Mouse (Mus musculus): ENCODE measurements around the gene Mkks. TPM values are rescaled to one million over a fixed set of nuclear protein-coding genes. Genes with fewer than 3 reads are reported as not detected.

Mkks gene
- polyA plus RNA-seq, 1 experiment from 2014 or later: 16.5 TPM

Other genes with a start within 250 kb of the Mkks start
- gene Snap25, start 177.9 kb downstream of the Mkks start, polyA plus RNA-seq (2014; fragmentation: Nextera tagmentation; extraction: Ambion mirVana): 65.9 and 69.6 TPM in 2 replicates
- 30.4 and 31.2 TPM in 2 replicates for gene AL731706.2, start 5.7 kb downstream of the Mkks start, polyA plus RNA-seq (2014; fragmentation: Nextera tagmentation; extraction: Ambion mirVana)
- 8.7 and 9.4 TPM in 2 replicates for gene Slx4ip, start 171 bp downstream of the Mkks start, polyA plus RNA-seq (2014; fragmentation: Nextera tagmentation; extraction: Ambion mirVana)
- 26.0 and 26.3 TPM in 2 replicates for gene AL731706.1, start within 50 bp of the Mkks start, polyA plus RNA-seq (2014; fragmentation: Nextera tagmentation; extraction: Ambion mirVana)
- gene Jag1, start 225.3 kb upstream of the Mkks start, polyA plus RNA-seq (2014; fragmentation: Nextera tagmentation; extraction: Ambion mirVana): 24.6 and 25.6 TPM in 2 replicates

Data from neural tube, embryonic 11.5 days (tissue).